Mouse (Mus musculus) heart, postnatal 25 days (tissue): ENCODE results near the gene Pus1. TPM values are rescaled to one million over a fixed set of nuclear protein-coding genes. Genes with fewer than 3 reads are reported as not detected.
A peak's percentile ranks its signal among the peaks of the same experiment; 100 is the strongest.
"Not testable (repeated sequence)": the region's sequence is repeated elsewhere in the genome, so short reads cannot be mapped to it uniquely, and the experiment has no call there.

Experiments
- DNase-seq: peaks from one replicate; pipeline ENCODE4 v3.0.0; 2022; ENCODE audit warnings: low spot score
- intact Hi-C: fragments of 180-260 bp; cut with DNase I; formaldehyde crosslinking; loops from one replicate; pipeline ENCODE4 v1.15.1; 2025
- total RNA-seq, 2 experiments: library from RNA; stranded (reverse); gene quantifications; 2 replicates each; pipeline ENCODE4 v1.2.3; 2021

The Pus1 gene
- total RNA-seq, 2 experiments from 2014 or later = 16.1 to 17.9 TPM

GRCm38 (mm10) chr5:110786081-110786835 is 5.8 kb upstream of the Pus1 start:
- intact Hi-C loops = loop anchor here (5.0 kb wide), 2 partner anchors 136 to 481 kb away; no protein-coding TSS in a partner anchor
- DNase-seq = no peak

DNA sequence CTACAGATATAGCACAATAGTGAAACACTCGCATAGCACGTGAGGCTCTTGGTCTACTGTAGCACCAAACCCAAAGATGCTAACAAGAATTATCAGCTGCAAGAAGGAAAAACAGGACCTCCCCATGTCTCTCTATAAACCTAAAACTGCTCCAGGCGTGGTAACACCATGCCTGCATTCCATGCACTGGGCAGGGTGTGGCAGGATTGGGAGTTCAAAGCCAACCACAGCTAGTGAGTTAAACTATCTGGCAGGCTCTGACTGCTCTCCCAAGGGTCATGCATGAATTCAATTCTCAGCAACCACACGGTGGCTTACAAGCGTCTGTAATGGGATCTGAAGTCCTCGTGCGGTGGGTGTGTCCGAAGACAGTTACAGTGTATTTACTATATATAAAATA is 2.7 kb upstream of the Pus1 start:
- intact Hi-C loops = no loop called here
- no peak for DNase-seq

DNA sequence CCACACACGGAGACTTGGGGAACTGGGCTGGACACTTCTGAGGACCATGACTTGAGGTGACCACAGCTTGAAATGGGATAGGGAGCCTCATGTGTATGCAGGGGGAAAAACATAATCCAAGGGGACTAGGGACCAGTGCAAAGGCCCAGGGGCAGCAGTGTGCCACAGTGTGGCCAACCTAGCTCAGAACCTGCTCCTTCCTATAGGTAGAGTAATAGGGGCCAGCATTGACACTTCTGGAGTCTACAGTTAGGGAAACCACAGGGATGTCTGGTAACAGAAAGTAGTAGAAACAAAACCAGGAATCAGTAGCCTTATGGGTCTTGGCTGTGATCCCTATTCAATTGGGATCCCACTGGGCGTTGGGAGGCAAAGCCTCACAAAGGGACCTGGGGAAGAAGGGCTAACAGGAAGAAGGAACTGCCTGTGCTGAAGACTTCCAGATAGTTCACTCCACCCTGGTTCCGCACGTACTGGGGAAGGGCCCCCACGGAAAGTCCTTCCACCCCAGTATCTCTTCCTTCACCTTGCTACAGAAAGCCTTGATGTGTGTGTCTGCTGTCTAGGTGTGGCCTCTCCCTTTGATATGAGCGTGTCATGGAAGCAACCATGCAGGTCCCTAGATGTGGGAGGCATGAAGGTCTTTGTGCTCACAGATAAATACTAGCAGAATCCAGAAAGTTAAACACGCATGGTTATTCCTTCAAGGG is 1.2 kb upstream of the Pus1 start:
- DNase-seq = no peak
- intact Hi-C loops = no loop called here

GRCm38 (mm10) chr5:110780761-110781528 is 486 bp upstream of the Pus1 start:
- intact Hi-C loops = no loop called here

DNA sequence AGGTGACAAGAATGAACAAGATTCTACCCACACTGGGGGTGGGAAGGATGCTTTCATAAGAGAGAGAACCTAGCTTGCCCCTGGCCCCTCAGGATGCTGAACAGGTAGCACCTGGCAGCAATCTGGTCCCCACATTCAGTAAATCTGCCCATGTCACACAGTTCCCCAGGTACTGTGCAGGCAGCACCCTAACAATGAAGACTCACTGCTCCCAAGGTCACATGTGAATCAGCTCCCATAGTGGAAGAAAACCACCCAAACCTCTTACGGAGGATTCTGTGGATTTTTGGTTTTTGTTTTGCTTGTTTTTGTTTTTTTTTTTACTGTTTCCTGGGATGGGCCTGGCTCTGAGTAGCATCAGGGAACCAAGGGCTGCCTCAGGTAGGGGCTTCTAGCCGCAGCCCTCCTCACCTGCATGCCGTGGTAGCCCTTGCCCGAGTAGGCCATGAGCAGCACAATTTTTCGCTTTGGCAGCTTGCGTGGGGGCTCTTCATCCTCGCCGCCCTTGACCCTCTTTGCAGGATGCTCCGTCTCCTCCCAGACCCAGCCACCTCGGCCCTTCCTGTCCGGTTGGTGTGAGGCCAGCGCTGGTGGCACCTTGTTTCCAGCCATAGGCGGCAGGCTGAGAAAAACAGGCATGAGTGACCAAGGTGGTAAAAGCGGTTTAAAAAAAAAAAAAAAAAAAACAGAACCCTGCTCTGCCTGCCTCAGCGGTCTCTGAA is 1.0 kb downstream of the Pus1 start:
- no peak for DNase-seq
- intact Hi-C loops = no loop called here

More at GRCm38 (mm10) chr5:110780761-110781528, 486 bp upstream of the Pus1 start:
- DNase-seq = no peak

- DNase-seq = no peak
- intact Hi-C loops = no loop called here
Observed at GRCm38 (mm10) chr5:110778263-110778662, 2.2 kb downstream of the Pus1 start.

GRCm38 (mm10) chr5:110776141-110776540 is 4.3 kb downstream of the Pus1 start:
- DNase-seq = no peak
- intact Hi-C loops = no loop called here

DNA sequence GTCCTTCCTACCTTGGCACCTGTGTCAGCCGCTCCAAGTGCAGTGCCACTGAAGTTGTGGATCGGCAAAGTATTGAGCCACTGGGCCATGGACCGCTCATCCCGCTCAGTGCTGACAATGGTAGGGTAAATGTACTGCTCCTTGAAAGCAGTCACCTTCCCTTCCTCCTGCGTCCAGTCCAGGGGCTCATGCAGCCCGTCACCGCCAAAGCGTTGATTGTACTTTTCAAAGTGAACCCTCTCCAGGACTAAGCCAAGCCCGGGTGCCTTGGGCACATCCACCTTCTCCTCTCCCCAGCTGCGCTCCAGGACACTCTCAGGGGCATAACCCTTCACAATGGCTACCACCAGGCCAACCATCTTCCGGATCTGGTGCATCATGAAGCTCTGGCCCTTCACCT is 5.9 kb downstream of the Pus1 start:
- DNase-seq = no peak
- intact Hi-C loops = loop anchor here (5.0 kb wide), 1 partner anchor 33 kb away; no protein-coding TSS in a partner anchor

DNA sequence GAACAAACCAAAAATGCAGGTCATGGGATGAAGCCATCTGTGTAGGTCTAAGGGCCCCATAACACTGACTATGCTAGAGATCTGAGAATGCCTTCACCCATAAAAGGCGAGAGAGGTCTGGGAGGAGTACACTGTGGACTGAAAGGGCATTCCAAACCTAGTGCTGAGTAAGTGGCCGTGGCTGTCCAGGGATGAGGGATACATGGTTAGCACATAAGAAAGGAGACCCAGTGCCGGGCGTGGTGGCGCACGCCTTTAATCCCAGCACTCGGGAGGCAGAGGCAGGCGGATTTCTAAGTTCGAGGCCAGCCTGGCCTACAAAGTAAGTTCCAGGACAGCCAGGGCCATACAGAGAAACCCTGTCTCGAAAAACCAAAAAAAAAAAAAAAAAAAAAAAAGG is 7.5 kb downstream of the Pus1 start:
- intact Hi-C loops = loop anchor here (5.0 kb wide), 1 partner anchor 34 kb away; no protein-coding TSS in a partner anchor
- DNase-seq = not testable (repeated sequence)

DNA sequence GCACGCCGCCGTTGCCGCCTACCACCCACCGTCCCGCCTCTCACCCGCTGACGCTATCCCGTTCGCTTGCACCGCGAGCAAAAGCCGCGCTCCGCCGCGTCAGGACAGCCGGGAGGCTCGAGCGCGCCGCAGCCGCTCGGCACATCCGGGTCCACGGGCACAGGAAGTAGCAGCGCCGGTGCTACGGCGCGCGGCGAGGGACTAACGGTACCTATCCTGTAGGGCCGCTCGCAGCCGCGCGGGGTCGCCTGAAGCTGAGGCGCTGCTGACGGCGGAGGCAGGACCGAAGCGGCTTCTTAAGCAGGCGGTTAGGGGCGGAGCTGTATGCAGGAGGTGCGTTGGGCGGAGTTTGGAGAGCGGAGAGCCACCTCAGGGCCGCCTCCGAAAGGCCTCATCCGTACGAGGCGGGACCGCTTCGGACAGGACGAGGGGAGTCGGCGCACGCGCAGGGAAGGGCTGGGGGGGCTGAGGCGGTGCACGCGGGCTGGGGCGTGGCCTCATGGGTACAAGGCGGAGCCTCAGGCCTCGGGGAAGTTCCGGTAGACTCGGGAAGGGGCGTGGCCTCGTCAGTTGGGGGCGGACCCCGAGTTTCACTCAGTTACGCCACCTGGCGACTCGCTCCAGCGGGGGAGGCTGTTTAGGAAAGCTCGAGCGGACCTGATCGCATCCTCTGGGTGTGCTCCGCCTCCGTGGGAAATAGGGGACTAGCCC is 9.9 kb downstream of the Pus1 start, which contains the start of gene Ep400:
TSS of gene Ep400 (minus strand) at position 270 of the 711 bp plus-strand sequence.
- intact Hi-C loops = loop anchor here (5.0 kb wide), 1 partner anchor 37 kb away; no protein-coding TSS in a partner anchor
- peak; percentile 99 for DNase-seq

- intact Hi-C loops = loop anchor here (5.0 kb wide), 1 partner anchor 37 kb away; no protein-coding TSS in a partner anchor
- DNase-seq = no peak
Observed at GRCm38 (mm10) chr5:110770031-110770445, 10.4 kb downstream of the Pus1 start.

DNA sequence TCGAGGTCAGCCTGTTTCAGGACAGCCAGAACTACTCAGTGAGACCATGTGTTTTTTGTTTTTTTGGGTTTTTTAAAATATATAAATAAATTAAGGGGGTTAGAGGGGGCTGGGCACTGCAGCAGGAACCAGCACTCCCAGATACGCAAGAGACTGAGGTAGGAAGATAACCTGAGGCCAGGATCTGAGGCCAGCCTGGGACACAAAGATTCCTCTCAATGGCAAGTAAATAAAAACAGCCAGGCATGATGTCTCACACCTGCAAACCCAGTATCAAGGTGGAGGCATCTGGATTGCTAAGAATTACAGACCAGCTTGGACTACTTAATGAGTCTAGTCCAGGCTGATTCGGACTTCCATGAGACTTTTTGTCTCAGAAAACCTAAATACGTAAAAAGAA is 11.2 kb downstream of the Pus1 start:
- intact Hi-C loops = no loop called here
- no peak for DNase-seq

DNA sequence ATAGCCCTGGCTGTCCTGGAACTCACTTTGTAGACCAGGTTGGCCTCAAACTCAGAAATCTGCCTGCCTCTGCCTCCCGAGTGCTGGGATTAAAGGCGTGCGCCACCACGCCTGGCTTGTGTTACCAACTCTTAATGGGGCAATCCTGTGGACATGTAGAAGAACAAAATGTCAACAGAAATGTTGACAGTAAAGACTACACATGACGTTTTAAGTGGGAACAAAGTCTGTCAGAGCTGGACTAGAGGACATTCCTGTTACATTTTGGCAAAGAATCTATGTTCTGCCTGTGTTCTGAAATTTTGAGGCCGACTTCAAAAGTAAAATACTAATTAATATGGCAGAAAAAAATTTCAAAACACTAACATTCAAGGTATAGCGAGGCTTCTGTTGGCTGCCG is 16.6 kb downstream of the Pus1 start:
- intact Hi-C loops = no loop called here
- no peak for DNase-seq

GRCm38 (mm10) chr5:110745021-110745420 is 35.4 kb downstream of the Pus1 start:
- intact Hi-C loops = no loop called here
- no peak for DNase-seq

- intact Hi-C loops = no loop called here
- DNase-seq = no peak
Observed at GRCm38 (mm10) chr5:110739496-110740275, 40.8 kb downstream of the Pus1 start.

DNA sequence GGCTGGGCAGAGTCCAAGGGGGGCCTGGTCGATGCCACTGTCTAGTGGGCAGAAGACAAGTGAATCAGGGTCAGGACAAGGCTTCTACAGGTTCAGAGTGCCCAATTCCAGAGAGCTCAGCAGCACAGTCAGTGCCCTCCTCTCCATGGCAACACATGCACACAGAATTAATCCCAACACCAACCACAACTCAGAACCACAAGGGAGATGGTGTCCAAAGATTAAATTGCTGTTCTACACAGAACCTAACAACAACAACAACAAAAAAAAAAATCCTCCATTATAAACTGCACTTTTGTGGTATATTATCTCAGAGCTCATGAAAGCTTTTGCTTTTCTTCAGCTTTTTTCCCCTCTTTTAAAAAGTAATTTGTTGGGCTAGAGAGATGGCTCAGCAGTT is 44.9 kb downstream of the Pus1 start:
- DNase-seq = no peak
- intact Hi-C loops = no loop called here

DNA sequence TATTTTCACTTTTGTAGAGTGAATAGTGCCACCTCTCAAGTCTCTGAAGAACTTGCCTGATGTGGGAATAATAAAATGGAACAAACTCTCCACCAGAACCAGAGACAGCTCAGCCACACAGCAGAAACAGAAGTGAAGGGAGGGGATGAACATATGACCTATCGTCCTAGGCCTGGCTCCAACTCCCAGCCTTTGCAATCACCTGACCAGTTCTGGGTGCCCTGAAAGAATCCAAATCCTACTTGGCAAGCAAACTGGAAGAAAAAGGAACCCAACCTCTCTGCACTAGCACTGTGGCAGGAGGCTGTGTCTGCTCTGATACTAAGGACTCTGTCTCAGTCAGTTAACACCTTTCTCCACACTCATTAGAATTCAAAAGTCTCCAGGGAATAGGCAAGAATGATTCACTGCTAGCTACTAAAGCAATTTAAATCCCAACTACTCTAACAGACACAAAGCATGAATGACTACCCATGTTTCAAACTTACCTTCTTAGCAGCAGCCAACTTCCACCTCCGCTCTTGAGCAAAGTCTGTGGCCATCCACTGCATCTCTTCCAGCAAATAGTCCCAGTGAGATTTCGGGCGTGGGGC is 47.1 kb downstream of the Pus1 start:
- intact Hi-C loops = no loop called here
- DNase-seq = no peak

DNA sequence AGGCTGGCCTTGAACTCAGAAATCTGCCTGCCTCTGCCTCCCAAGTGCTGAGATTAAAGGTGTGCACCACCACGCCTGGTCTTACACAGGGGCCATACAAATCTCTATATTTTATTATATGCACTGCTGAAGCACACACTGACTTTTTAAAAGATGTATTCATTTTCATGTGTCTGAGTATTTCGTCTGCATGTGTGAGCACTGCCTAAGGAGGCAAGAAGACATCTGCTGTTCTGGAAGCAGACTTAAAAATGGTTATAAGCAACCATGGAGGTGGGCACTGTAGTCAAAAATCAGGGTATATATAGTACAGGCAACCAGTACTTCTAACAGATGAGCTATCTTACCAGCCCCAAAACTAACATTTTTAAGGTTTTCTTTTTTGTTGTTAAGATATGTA is 49.2 kb downstream of the Pus1 start:
- DNase-seq = no peak
- intact Hi-C loops = no loop called here
